Comparison of ENCODE assay signal across 7 mouse cellular contexts in the genomic region with DNA sequence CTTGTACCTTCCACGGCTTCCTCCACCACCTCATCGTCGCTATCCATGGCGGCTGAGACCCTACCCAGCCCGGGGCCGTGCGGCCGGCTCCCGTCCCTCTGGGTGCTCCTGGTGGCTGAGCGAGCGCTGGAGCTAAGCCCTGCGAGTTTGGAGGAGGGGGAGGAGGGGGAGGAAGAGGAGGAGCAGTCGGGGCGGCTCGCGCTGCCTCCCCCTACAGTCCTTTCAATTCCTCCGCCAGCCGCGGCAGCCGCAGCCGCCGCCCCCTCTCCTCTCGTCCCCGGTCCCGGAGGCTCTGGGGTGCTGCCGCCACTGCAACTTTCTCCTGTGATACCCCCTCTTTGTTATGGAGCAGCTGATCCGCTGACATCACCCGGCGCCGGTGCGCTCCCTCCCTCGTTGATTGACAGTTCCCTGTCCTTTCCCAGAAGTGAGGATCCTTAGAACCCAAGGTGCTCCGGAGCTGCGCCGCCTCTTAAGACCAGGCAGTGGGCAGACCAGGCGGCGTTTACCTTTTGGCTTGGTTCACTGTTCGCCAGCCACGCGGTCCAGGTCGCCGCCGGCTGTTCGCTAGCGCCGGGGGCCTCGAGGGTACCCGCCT. TPM values are rescaled to one million over a fixed set of nuclear protein-coding genes. Genes with fewer than 3 reads are reported as not detected.
DNase-seq lines count a peak whose midpoint lies in the region; ATAC-seq lines count a peak whose summit lies in the region.

A gene (minus strand): TSS at position 369 of the 598 bp plus-strand sequence.

- peak within 1 kb of the TSS; percentile 90 for H3K9ac ChIP-seq in limb, embryonic 11.5 days (ENCODE audit: low read length)
- H3K9ac ChIP-seq in midbrain, embryonic 13.5 days (replicated peaks): peak within 1 kb of the TSS; percentile 95

- H3K9me3 ChIP-seq in limb, embryonic 11.5 days (ENCODE audit: control insufficient read depth, low read length): no peaks in the 10 kb centered on the region
- no peaks in the 10 kb centered on the region for H3K9me3 ChIP-seq in midbrain, embryonic 13.5 days

- peaks cover 6% of the 10 kb centered on the region; the same call in 1 of the 2 replicates for H3K4me1 ChIP-seq in limb, embryonic 11.5 days (ENCODE audit: control insufficient read depth, insufficient read depth, low read length)
- peaks cover 38% of the 10 kb centered on the region for H3K4me1 ChIP-seq in midbrain, embryonic 13.5 days (replicated peaks)

- H3K4me2 ChIP-seq in limb, embryonic 11.5 days (ENCODE audit: low read depth, severe bottlenecking): peak within 1 kb of the TSS; percentile 99
- peak within 1 kb of the TSS; percentile 91 for H3K4me2 ChIP-seq in midbrain, embryonic 13.5 days (replicated peaks)

- WGBS in limb, embryonic 11.5 days: under 1% methylated on average over 47 of the region's 48 CpGs
- 0% methylated on average over 46 of the region's 48 CpGs for WGBS in midbrain, embryonic 13.5 days

- H3K27me3 ChIP-seq in limb, embryonic 11.5 days (ENCODE audit: control insufficient read depth, insufficient read depth, low read length): no peaks in the 10 kb centered on the region
- 0 out of 2 replicates have a peak, but pooled peaks cover 4% of the 10 kb centered on the region for H3K27me3 ChIP-seq in midbrain, embryonic 13.5 days

- peak; percentile 83 for DNase-seq in adrenal gland, postnatal 10 days
- peak; percentile 87 for DNase-seq in embryo, embryonic 9.5 days (ENCODE audit: extremely low spot score)
- peak; percentile 99 for DNase-seq in heart, adult 11 months
- peak; percentile 81 for DNase-seq in kidney, adult 18-20 months
- DNase-seq in limb, embryonic 11.5 days (ENCODE audit: low spot score): peak; percentile 82
- peak; percentile 54 for DNase-seq in spleen, adult 12 weeks (ENCODE audit: low spot score)

- H3K27ac ChIP-seq in limb, embryonic 11.5 days (replicated peaks; ENCODE audit: low read depth, low read length): peak within 1 kb of the TSS; percentile 73
- peak within 1 kb of the TSS; percentile 94 for H3K27ac ChIP-seq in midbrain, embryonic 13.5 days

- H3K4me3 ChIP-seq in limb, embryonic 11.5 days (ENCODE audit: low read depth, low read length): peak within 1 kb of the TSS; percentile 81
- H3K4me3 ChIP-seq in midbrain, embryonic 13.5 days (replicated peaks): peak within 1 kb of the TSS; percentile 82

- no peaks in the 10 kb centered on the region for H3K36me3 ChIP-seq in limb, embryonic 11.5 days (ENCODE audit: control insufficient read depth, insufficient read depth, low read length)
- no peaks in the 10 kb centered on the region; the same call in 1 of the 2 replicates for H3K36me3 ChIP-seq in midbrain, embryonic 13.5 days

- peak; percentile 71 for ATAC-seq in limb, embryonic 11.5 days (ENCODE audit: insufficient number of reproducible peaks, low FRiP score, low TSS enrichment, low read depth)
- ATAC-seq in midbrain, embryonic 13.5 days: peak; percentile 90

RNA-seq across cellular contexts. Expression of the gene that starts here (rescaled TPM):
- 10 to 100 TPM; 30.9 to 32.6 TPM for total RNA-seq in adrenal gland, postnatal 10 days (2021)
- 4.7 and 4.9 TPM in 2 replicates for polyA plus RNA-seq in limb, embryonic 11.5 days (2014; fragmentation: Nextera tagmentation; extraction: Ambion mirVana)
- polyA plus RNA-seq in midbrain, embryonic 13.5 days (2015; fragmentation: Nextera tagmentation; extraction: Ambion mirVana): 4.6 TPM in 2 replicates

Comparison
In these comparisons a context has a peak if more than half of its experiments do, and no peak if none do; other contexts are left out.
1. Peak in every context shown above with its lines: DNase-seq, ATAC-seq, H3K4me3 ChIP-seq and H3K27ac ChIP-seq.